Mouse (Mus musculus) megakaryocyte, embryonic 14.5 days (primary cell): ENCODE results near the gene Macrod1.

Source experiments
- FLI1 ChIP-seq: IDR thresholded peaks from 2 replicates; pipeline ENCODE4 v1.6.1; 2012; ENCODE audit warnings: low read length, inconsistent platforms, mixed read lengths
- GATA1 ChIP-seq: IDR thresholded peaks from 3 replicates; pipeline ENCODE4 v1.6.1; 2012; ENCODE audit warnings: mixed read lengths, low read length, inconsistent platforms, borderline replicate concordance

DNA sequence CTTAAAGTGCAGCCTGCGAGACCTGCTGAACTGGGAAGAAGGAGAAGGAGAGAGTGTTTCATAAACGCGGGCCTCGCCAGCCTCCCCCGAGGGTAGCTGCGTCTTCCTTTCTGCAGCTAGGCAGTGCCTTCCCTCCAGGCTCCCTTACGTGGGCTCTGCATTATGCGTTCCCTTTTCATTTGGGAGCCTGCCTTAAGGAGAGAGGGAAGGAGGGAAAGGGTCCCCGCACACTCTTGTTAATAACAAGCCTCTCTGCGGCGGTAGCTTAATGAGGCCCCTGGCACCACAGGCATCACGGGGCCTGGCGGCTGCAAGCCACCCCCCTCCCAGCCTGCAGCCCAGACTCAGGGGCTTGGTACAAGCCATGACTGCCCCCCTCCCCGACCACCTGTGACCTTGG, 57.0 kb downstream of the Macrod1 start:
- TF ChIP-seq FLI1, result no peak
- no peak for TF ChIP-seq GATA1
